Mouse (Mus musculus) ZHBTc4 (cell line): ENCODE measurements around the gene Acsm2.
"Not testable (repeated sequence)": the region's sequence is repeated elsewhere in the genome, so short reads cannot be mapped to it uniquely, and the experiment has no call there.

Source experiments
- DNase-seq: peaks from one replicate; pipeline ENCODE4 v3.0.0-alpha.2; 2011; ENCODE audit warnings: low read depth, low spot score

Gene Acsm2

GRCm38 (mm10) chr7:119562476-119562875, 8.3 kb downstream of the Acsm2 start:
- not testable (repeated sequence) for DNase-seq

- DNase-seq, result no peak
Measured at GRCm38 (mm10) chr7:119594530-119595107, 40.5 kb downstream of the Acsm2 start.

- peak; percentile 75 for DNase-seq
Measured at GRCm38 (mm10) chr7:119595306-119595705, 41.2 kb downstream of the Acsm2 start.

- DNase-seq, result no peak
Measured at GRCm38 (mm10) chr7:119596536-119596935, 42.4 kb downstream of the Acsm2 start.

GRCm38 (mm10) chr7:119601195-119601953, 47.2 kb downstream of the Acsm2 start:
- DNase-seq, result no peak

- no peak for DNase-seq
Measured at GRCm38 (mm10) chr7:119601954-119602317, 47.8 kb downstream of the Acsm2 start.

GRCm38 (mm10) chr7:119604903-119605483, 50.9 kb downstream of the Acsm2 start:
- DNase-seq, result no peak

- DNase-seq, result no peak
Measured at GRCm38 (mm10) chr7:119605926-119606663, 52.0 kb downstream of the Acsm2 start.

GRCm38 (mm10) chr7:119606664-119607076, 52.5 kb downstream of the Acsm2 start, which contains the start of gene Acsm1:
TSS of gene Acsm1 (plus strand) at chr7:119607026.
- no peak for DNase-seq

GRCm38 (mm10) chr7:119607796-119608515, 53.8 kb downstream of the Acsm2 start:
- DNase-seq, result no peak

- DNase-seq, result no peak
Measured at GRCm38 (mm10) chr7:119616531-119616930, 62.4 kb downstream of the Acsm2 start.

- no peak for DNase-seq
Measured at GRCm38 (mm10) chr7:119617593-119617992, 63.5 kb downstream of the Acsm2 start.

- no peak for DNase-seq
Measured at GRCm38 (mm10) chr7:119618209-119618935, 64.2 kb downstream of the Acsm2 start.

GRCm38 (mm10) chr7:119620157-119620556, 66.0 kb downstream of the Acsm2 start:
- no peak for DNase-seq

GRCm38 (mm10) chr7:119638773-119639172, 84.6 kb downstream of the Acsm2 start:
- no peak for DNase-seq

- DNase-seq, result no peak
Measured at GRCm38 (mm10) chr7:119642307-119642706, 88.2 kb downstream of the Acsm2 start.
